Mouse (Mus musculus) cerebellum, postnatal 36 days (tissue): ENCODE data around the gene Lrmda.

ENCODE experiments used
- DNase-seq, 2 experiments: peaks; one replicate each; pipeline ENCODE4 v3.0.0; 2021 to 2022; ENCODE audit warnings: mixed read lengths in 2 of 2

Lrmda gene

GRCm38 (mm10) chr14:21992321-21992885, 27.1 kb upstream of the Lrmda start:
- DNase-seq, result no peak

DNA sequence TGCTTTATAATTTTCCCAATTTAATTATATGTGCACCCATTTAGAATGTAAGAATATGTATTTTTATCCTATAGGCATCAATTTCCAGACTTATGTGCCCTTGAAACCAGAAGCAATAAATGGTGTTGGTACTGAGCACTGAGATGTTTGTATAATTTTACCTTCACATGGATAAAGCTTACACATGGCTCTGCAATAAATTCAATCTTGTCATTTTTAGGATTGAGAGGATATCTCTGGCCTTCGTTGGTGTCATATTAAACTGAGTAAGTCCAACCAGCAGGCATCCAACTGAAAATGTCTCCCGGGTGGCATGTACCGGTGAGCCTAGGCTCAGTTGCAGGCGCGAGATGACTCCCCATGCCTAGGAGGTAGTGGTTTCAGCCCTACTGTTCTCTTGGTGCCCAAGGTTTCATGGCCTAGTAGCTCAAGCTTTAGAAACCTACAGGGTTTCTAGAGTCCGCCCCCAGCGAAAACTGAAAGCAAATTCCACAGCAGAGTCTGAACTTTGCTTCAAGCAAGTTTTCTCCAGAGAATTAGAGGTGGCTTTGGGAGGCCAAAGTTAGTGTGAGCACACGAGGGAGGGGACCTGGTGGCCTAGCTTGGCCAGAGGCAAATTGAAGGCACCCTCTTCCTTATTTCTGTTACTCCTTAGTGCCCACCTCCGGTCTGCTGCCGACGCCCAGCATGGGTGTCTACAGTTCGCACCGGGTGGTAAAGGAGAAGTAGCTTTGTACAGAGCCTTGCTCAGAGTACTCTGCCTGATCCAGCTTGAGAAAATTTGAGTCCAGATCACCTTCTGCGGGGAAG, 26.1 kb upstream of the Lrmda start:
- DNase-seq, result no peak

GRCm38 (mm10) chr14:21994061-21994990, 25.2 kb upstream of the Lrmda start:
- DNase-seq, result no peak

- no peak for DNase-seq
Observed at GRCm38 (mm10) chr14:21995031-21995754, 24.3 kb upstream of the Lrmda start.

- DNase-seq, result no peak
Observed at GRCm38 (mm10) chr14:21999588-21999987, 19.9 kb upstream of the Lrmda start.

DNA sequence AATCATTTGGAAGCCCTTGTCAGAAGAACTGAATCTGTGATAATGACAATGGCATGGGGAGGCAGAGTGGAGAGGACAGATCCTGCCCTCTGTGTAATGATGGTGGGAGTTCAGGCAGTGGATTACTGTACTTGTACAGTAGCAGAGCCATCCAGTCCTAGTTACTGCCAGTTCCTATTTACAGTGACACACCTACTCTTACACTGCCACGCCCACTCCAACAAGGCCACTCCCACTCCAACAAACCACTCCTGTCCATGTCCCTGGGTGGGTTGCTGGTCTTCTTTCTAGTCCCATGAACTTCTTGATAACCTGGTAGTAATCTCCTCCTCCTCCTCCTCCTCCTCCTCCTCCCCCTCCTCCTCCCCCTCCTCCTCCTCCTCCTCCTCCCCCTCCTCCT, 16.3 kb upstream of the Lrmda start:
- no peak for DNase-seq

- DNase-seq, result no peak
Observed at GRCm38 (mm10) chr14:22003631-22004030, 15.9 kb upstream of the Lrmda start.

DNA sequence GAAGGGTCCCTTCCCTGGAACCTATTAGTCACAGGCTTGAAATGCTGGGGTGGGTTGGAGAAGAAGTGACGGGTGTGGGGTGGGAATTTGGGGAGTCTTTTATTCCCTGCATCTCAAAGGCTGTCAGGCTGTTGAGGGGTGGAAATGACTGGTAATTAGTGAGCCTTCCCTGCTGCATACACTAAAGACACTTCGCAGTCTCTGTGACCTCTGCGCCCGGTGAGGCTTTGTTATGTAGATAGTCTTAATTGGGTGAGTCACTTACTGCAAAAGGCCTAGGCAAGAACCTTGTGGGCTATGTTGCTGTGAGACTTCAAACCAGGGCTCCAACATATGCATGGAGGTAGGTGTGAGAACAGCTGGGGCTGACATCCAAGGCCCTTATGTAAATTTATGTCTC, 14.6 kb upstream of the Lrmda start:
- no peak for DNase-seq

DNA sequence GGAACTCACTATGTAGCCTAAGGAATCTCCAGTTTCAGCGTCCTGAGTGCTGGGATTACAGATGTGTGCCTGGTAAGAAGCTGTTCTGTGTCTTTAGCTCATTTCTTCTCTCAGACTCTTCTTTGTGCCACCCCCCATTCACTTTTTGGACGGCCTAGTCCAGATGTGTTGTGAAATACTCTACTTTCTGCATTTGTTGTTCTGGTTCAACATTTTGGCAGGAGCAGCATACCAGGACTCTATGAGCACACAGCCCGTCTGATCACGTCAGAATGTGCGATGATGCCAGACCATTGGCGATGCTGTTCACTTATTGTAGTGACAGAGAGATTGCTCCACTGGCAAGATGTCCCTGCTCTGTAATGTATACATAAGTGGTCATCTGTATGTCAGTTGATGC, 12.5 kb upstream of the Lrmda start:
- no peak for DNase-seq

DNA sequence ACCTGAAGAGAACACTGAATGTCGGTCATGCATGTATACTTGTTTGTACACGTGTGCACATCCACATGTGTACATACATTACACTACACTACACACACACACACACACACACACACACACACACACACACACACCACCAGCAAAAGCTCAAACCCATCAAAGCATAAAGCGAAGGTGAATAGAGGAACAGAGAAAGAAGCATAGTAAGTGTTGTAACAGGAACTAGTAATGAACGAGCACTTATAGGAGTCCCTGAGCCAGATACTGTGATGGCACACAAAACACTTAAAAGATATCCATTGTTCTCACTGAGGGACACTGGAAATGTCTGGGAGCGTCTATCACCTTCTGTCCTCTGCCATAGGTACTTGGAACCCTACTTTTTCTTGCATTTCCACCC, 5.2 kb upstream of the Lrmda start:
- no peak for DNase-seq

DNA sequence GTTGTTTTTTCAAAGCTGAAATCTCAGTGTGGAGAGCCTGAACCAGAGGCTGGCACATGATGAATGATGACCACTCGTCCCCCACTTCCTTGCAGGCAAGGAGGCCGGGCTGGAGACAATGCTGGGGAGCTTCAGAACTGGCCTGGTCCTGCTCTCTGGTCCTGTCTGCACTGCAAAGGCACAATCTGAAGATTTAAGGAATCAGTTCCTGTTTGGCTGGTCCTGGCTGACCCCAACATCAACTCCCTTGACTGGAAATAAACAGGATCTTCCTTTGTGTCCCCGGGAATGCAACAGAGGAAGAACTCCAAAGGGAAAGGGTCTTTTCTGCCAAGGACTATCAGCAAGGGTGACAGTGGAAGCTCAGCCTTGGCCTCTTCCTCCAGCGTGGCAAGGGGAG, 4.7 kb upstream of the Lrmda start:
- no peak for DNase-seq

DNA sequence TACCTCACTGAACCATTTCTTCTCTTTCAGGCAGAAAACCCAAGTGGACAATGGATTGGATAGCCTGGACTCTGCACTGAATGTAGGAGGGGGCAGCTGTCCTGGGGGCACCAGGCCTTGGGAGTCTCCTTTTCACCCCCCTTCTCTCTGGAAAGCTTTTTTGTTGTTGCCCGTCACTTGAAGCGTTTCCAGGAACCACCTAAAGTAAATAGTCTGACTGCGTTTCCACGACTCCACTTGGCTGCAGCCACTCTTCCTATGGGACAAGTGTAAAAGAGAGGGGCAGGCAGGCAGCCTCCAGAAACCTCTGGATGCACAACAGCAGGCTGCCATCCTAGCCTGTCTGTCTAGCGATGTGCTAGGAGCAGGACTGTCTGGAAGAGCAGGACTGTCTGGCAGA, 2.5 kb upstream of the Lrmda start:
- no peak for DNase-seq

DNA sequence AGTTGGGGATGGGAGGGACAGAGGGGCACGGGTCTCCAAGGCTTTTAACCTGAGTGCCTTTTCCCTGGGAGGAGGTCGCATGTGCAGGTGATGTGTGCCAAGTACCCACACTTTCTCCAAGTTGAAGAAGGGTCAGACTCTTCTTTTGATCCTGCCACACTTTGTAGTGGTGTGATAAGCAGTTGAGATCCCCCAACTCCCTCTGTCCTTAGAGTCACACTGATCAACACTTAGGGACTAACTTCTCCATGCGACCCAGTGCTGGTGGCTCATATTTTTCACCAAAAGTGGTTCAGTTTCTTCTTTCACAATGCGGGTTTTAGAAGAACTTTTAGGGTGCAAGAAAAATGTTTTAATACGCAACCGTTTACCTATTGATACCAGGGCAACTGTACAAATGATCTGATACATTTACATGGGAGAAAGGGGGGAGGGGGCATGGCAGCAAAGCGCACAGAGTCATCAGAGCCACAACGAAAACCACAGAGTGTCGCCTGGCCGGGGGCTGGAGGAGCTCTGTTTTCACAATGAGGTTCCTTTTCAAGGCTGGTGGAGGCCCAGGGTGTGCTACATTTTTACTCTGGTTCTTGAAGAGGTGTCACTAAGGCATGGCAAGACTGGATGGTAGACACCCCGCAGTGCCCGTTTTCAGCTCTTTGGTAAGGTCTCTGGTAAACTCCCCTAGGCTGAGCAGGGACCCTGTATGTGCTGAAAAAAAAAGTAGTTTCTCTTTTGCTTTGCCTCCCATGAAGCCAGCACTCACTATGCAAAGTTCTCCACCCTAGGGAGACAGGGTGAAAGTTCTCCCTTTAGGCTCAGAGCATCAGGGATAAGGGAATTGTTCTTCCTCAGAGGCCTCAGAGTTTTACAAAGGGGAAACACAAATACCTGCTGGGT, 685 bp downstream of the Lrmda start:
- DNase-seq, result no peak

DNA sequence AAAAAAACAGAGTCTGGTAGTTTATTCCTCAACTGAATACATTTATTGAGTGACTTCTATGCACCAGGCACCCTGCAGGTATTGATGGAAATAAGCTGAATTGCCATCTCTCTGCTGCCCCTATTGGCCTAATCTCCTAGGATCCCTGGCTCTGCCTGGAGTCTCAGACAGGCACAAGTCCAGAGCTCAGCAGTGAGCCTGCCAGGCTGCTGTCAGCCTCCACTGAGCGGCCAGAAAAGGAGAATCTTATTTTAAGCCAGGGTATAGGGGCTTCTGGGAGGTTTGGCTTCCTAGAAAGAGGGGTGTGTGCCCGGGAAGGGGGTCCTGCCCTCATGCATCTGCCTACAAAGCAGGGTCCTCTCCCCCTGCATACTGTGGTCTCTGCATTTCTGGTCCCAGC, 1.4 kb downstream of the Lrmda start:
- peak; percentile 50 to 55 for DNase-seq

DNA sequence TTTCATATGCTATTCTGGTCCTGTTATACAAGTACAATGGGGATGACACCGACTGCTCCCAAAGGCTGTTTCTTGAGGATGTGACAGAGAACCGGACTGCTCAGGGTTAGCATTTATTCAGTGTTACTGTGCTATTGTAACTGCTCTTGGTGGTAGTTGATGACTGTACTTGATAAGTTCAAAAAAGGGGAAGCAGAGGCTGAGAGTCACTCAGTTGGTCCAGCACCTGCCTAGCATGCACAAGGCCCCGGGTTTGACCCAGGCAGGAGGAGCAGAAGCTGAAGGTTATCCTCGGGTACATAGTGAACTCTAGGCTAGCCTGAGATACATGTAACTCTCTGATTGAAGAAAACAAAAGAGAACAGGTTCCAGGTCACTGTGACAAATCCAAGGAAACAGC, 4.0 kb downstream of the Lrmda start:
- DNase-seq, result no peak

GRCm38 (mm10) chr14:22035900-22036299, 16.4 kb downstream of the Lrmda start:
- DNase-seq, result no peak

DNA sequence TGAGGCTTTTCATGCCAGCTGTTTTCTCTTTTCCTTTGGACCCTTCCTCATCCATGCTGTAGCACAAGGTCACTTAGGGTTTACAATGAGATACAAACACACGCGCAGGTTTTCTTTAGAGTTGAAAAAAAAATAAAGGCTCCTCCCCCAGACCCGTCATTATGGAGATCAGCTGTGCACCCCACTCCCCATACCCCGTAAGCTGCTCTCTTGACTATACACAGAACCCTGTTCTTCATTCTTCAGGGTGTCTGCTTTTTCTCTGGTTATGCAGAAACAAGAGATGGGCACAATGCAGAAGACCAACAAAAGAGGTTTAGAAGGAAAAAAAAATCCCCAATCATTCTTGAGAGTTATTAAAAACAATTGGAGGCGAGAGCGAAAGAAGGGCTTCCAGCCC, 16.8 kb downstream of the Lrmda start:
- DNase-seq, result no peak

DNA sequence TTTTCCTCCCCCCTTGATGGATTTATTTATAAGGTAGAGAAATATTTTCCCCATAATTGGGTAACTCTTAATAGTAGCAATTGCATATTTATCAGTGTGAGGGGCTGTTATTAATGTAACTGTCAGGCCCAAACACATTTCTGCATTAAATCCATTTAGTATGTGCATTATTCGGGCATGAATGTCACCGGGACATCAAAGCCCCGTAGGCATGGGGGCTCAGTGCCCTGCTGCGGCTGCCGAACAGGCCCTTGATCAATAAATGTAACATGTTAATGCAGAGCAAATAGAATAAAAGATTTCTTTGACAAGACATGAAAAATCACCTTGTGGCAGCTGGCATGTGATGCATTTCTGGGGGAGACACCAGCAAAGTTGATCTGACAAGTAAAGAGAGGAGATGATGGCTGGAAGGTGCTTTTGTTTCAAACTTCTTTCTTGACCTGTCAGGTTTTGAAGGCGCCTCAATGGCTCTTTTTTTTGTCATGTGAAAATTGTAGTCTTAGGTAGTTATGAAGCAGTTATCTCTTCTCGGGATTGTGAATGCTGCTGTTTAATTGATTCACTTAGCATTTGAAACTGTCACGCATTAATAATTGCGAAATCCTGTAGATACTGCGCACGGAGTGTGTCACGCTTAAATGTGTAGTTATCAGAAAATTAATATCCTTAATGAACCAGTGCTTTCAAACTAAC, 17.4 kb downstream of the Lrmda start:
- DNase-seq, result no peak

GRCm38 (mm10) chr14:22037498-22038131, 18.1 kb downstream of the Lrmda start:
- no peak for DNase-seq

- DNase-seq, result no peak
Observed at GRCm38 (mm10) chr14:22042146-22042545, 22.6 kb downstream of the Lrmda start.

DNA sequence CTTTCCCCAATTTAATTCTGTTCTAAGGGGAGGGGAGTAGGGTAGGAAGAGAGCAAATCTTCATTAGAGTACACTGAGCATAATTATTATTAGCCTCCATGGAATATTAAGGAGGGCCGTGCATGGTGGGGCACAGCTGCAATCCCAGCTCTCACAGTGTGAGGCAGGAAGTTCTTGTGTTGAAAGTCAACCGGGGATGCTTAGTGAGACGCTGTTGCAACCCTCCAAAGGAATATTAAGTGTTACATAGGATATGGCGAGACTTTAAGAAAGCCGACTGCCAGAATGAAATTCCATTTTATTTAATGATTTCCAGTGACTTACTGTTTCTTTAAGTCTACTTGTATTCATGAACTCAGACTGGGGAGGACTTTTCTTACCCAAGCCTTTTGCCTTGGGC, 23.9 kb downstream of the Lrmda start:
- DNase-seq, result no peak
